Mouse (Mus musculus): ENCODE results near the gene Cyp2c70. TPM values are rescaled to one million over a fixed set of nuclear protein-coding genes. Genes with fewer than 3 reads are reported as not detected.
A peak's percentile ranks its signal among the peaks of the same experiment; 100 is the strongest.

Cyp2c70 gene
- not detected in 2 replicates for polyA plus RNA-seq (2014; fragmentation: Nextera tagmentation; extraction: Ambion mirVana)

DNA sequence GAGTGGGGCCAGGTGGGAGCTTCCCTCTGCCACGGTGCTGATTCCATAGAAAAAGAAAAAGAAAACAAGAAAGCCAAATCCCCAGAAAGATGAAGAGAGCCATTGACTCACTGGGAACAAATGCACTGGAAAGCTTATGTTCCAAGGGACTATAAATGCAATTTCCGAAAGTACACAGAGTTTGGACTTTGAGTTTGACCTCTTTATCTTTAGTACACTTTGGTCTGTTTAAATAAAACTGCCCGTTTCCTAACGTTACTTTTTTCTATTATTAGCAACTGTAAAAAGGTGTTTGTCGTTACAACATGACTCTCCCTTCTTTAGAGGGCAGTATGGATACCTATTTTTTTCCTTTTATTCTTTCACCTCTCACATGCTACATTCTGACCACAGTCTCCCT lies at the start of gene Cyp2c70:
Gene Cyp2c70, minus strand, starts transcription at position 174 of the 400 bp plus-strand sequence.
- Histone ChIP-seq H3K27ac (ENCODE audit: low read depth) (no peak within 1 kb of the TSS), H3K36me3 (ENCODE audit: insufficient read depth) (no peaks in the 10 kb centered on the region), H3K4me2 (no peak within 1 kb of the TSS), H3K27me3 (ENCODE audit: insufficient read depth, low read length) (no peaks in the 10 kb centered on the region), H3K9me3 (ENCODE audit: low read depth, low read length) (no peaks in the 10 kb centered on the region), H3K4me3 (ENCODE audit: low read depth, low read length) (no peak within 1 kb of the TSS), H3K4me1 (ENCODE audit: insufficient read depth) (no peaks in the 10 kb centered on the region), H3K9ac (no peak within 1 kb of the TSS)
- WGBS: 31% methylated on average over 5 of the region's 5 CpGs
- DNase-seq (no peak), ATAC-seq (ENCODE audit: insufficient read depth) (no peak)
- no peak for TF ChIP-seq CTCF (IDR thresholded peaks at IDR 0.05; ENCODE audit: low read depth)

DNA sequence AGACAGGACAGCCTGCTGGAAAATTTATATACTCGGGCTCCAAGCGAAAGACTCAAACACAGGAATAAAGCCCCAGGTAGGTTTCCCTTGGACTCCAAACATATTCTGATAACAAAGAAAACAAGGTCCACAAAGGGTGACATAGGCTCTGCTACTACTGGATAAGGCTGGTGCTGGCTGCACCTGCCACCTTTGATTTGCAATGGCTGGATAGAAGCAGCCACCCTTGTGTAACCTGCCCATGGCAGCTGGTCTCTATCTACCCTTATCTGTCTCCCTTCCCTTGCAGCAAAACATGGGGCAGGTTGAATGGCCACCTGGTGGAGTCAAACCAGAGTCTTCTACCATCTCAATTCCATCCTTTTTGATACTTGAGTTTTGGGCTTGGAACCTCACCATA lies 45.4 kb upstream of the Cyp2c70 start:
- ATAC-seq (ENCODE audit: insufficient read depth) (no peak), DNase-seq (no peak)
- H3K4me2 ChIP-seq: no peak overlapping the region
- no peak for TF ChIP-seq CTCF (IDR thresholded peaks at IDR 0.05; ENCODE audit: low read depth)
- H3K36me3 ChIP-seq (ENCODE audit: insufficient read depth): 0 out of 2 replicates have a peak, but pooled peaks cover 3% of the 10 kb centered on the region
- H3K9ac ChIP-seq: no peak overlapping the region
- no peaks in the 10 kb centered on the region for H3K9me3 ChIP-seq (ENCODE audit: low read depth, low read length)
- no peak overlapping the region for H3K4me3 ChIP-seq (ENCODE audit: low read depth, low read length)
- H3K4me1 ChIP-seq (ENCODE audit: insufficient read depth): no peaks in the 10 kb centered on the region
- H3K27ac ChIP-seq (ENCODE audit: low read depth): no peak overlapping the region
- WGBS: 95% methylated on average over 2 of the region's 2 CpGs
- H3K27me3 ChIP-seq (ENCODE audit: insufficient read depth, low read length): no peaks in the 10 kb centered on the region

DNA sequence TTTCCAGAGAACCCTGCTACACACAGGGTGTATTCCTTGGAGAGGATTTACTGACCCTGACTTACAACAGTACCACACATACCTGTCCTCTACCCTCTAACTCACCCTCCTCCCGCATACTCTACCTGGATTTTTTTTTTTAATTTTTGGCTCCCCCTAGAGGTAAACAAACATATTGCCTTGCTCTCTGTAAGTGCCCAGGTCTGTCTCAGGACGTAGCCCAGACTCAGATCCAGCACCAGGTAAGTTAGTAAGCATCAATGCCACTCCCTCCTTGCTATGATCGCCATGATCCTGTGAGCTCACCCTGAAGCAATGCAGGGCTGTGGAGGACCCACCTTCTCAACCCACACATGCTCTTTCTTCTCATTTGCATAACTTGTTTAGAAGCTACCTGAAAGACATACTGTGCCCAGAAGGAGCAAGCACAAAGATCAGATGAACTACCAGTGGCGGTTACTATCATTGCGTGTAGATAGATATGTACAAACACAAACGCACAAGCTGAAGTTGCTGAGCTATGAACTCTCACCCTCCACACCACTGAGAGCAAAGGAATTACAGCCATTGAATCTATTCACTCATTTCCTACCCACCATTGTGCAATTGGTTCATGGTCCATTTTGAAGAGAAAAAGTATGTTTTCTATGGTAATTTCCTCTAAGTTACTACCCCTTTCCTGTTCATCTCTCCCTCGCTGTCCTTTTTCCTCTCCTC lies 44.9 kb upstream of the Cyp2c70 start:
- no peak overlapping the region for H3K4me2 ChIP-seq
- 69% methylated on average over 7 of the region's 7 CpGs for WGBS
- no peak for DNase-seq

DNA sequence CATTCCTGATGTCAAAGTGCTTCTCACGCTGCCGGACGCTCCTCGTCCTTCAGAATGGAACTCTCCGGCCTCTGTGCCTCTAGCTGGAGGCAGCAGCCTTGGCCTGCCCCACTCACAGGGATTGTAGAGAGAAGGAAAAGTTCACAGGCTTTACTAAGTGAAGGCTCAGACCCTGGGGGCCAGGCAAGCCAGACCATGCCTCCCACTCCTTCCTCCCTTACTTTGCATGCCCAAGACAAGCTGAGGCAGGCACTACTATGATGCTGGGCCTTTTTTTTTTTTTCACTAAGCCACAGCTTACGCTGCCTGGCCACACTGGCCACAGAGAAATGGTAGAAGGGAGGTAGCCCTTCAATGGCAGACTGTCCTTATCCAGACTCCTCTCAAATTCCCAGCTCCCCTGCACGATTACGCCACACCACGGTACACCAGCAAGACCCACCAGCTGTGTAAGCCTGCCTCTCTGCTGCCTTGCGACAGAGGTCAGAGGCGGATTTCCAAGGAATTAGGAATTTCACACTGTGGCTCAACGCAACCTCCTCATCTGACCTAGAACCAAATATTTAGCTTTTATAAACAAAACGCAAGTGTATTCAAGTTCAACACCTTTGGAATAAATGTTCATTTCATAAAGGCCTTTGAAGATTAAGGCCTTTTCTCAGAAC lies 44.1 kb upstream of the Cyp2c70 start:
- ATAC-seq (ENCODE audit: insufficient read depth) (no peak), DNase-seq (no peak)
- Histone ChIP-seq H3K36me3 (ENCODE audit: insufficient read depth) (0 out of 2 replicates have a peak, but pooled peaks cover 3% of the 10 kb centered on the region), H3K4me2 (no peak overlapping the region), H3K4me3 (ENCODE audit: low read depth, low read length) (no peak overlapping the region), H3K9me3 (ENCODE audit: low read depth, low read length) (no peaks in the 10 kb centered on the region), H3K27me3 (ENCODE audit: insufficient read depth, low read length) (no peaks in the 10 kb centered on the region), H3K27ac (ENCODE audit: low read depth) (no peak overlapping the region), H3K4me1 (ENCODE audit: insufficient read depth) (no peaks in the 10 kb centered on the region), H3K9ac (no peak overlapping the region)
- no peak for TF ChIP-seq CTCF (IDR thresholded peaks at IDR 0.05; ENCODE audit: low read depth)
- WGBS: 82% methylated on average over 13 of the region's 13 CpGs

More for the DNA sequence above, 44.9 kb upstream of the Cyp2c70 start:
- peak; percentile 38 for TF ChIP-seq CTCF (IDR thresholded peaks at IDR 0.05; ENCODE audit: low read depth)
- no peak overlapping the region for H3K4me3 ChIP-seq (ENCODE audit: low read depth, low read length)
- no peak overlapping the region for H3K9ac ChIP-seq
- no peak overlapping the region for H3K27ac ChIP-seq (ENCODE audit: low read depth)
- H3K9me3 ChIP-seq (ENCODE audit: low read depth, low read length): no peaks in the 10 kb centered on the region
- H3K36me3 ChIP-seq (ENCODE audit: insufficient read depth): 0 out of 2 replicates have a peak, but pooled peaks cover 3% of the 10 kb centered on the region
- H3K4me1 ChIP-seq (ENCODE audit: insufficient read depth): no peaks in the 10 kb centered on the region
- H3K27me3 ChIP-seq (ENCODE audit: insufficient read depth, low read length): no peaks in the 10 kb centered on the region
- no peak for ATAC-seq (ENCODE audit: insufficient read depth)

GRCm38 (mm10) chr19:40226516-40227151 lies 39.5 kb upstream of the Cyp2c70 start:
- no peak overlapping the region for H3K9ac ChIP-seq
- H3K4me1 ChIP-seq (ENCODE audit: insufficient read depth): no peaks in the 10 kb centered on the region
- ATAC-seq (ENCODE audit: insufficient read depth) (no peak), DNase-seq (no peak)
- 83% methylated on average over 12 of the region's 12 CpGs for WGBS
- no peak overlapping the region for H3K4me3 ChIP-seq (ENCODE audit: low read depth, low read length)
- no peak overlapping the region for H3K4me2 ChIP-seq
- H3K27me3 ChIP-seq (ENCODE audit: insufficient read depth, low read length): no peaks in the 10 kb centered on the region
- no peak overlapping the region for H3K27ac ChIP-seq (ENCODE audit: low read depth)
- H3K36me3 ChIP-seq (ENCODE audit: insufficient read depth): 0 out of 2 replicates have a peak, but pooled peaks cover 3% of the 10 kb centered on the region
- no peaks in the 10 kb centered on the region for H3K9me3 ChIP-seq (ENCODE audit: low read depth, low read length)
- no peak for TF ChIP-seq CTCF (IDR thresholded peaks at IDR 0.05; ENCODE audit: low read depth)

DNA sequence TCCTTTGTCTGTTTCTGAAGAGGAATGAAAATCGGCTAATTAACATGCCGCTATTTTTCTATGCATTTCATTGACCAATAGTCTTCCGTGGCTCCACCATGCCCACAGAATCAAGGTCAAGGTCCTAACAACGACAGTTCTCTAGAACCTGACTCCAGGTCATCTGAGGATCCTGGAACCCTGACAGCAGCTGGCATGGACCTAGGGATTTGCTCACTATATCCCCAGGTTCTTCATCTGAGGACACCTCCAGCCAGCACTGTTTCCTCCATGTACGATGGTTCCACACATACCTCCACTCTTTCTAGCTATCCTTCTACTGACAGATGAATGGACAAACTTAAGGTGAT lies 38.6 kb upstream of the Cyp2c70 start:
- WGBS: 64% methylated on average over 5 of the region's 5 CpGs

More for the DNA sequence above, 38.6 kb upstream of the Cyp2c70 start:
- H3K4me1 ChIP-seq (ENCODE audit: insufficient read depth): no peaks in the 10 kb centered on the region
- ATAC-seq (ENCODE audit: insufficient read depth) (no peak), DNase-seq (no peak)
- TF ChIP-seq CTCF (IDR thresholded peaks at IDR 0.05; ENCODE audit: low read depth): no peak
- no peak overlapping the region for H3K9ac ChIP-seq
- H3K36me3 ChIP-seq (ENCODE audit: insufficient read depth): 0 out of 2 replicates have a peak, but pooled peaks cover 3% of the 10 kb centered on the region
- no peak overlapping the region for H3K4me3 ChIP-seq (ENCODE audit: low read depth, low read length)
- H3K9me3 ChIP-seq (ENCODE audit: low read depth, low read length): no peaks in the 10 kb centered on the region
- H3K27ac ChIP-seq (ENCODE audit: low read depth): no peak overlapping the region
- no peaks in the 10 kb centered on the region for H3K27me3 ChIP-seq (ENCODE audit: insufficient read depth, low read length)
- no peak overlapping the region for H3K4me2 ChIP-seq

Measured in lung, embryonic 14.5 days (tissue).